Mouse (Mus musculus) CD4-positive naive resting alpha-beta T cell, adult 57 days (primary cell): ENCODE measurements around the gene Fam168b. TPM values are rescaled to one million over a fixed set of nuclear protein-coding genes. Genes with fewer than 3 reads are reported as not detected.

ENCODE experiments used
- total RNA-seq: library from RNA; stranded (reverse); gene quantifications from one replicate; pipeline ENCODE4 v1.2.4, GENCODE M21; 2023

Gene Fam168b
- 188 TPM for total RNA-seq

DNA sequence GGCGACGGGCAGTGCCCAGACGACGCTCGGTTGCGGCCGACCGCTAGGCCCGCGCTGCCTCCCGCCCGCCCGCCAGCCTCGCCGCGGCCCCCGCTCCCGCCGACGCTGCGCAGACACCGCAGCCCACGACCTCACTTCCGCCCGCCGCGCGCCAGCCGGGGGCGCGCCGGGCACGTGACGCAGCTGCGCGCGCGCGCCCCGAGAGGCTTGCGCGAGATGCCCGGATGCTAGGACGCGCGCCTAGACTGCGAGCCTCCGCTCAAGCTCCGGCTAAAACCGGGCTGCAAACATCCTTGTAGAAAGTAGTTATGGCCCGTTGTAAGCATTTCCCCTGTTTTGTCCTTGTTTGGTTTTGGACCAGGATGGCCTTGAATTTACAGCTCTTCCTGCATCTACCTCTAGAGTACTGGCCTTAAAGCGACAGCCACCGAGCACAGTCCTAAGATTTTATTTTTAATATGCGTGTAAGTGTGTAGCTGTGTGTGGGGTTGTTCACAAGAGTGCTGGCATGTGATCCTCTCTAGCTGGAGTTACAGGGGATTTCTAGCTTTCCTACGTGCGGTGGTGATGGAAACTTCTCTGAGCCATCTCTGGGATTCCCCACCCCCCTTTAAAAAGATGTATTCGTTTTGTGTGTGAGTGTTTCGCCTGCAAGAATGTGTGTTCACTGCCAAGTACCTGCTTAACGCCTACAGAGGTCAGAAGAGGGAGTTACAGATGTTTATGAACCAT is at the start of gene Fam168b:
TSS of gene Fam168b (minus strand) at position 179 of the 732 bp plus-strand sequence.

DNA sequence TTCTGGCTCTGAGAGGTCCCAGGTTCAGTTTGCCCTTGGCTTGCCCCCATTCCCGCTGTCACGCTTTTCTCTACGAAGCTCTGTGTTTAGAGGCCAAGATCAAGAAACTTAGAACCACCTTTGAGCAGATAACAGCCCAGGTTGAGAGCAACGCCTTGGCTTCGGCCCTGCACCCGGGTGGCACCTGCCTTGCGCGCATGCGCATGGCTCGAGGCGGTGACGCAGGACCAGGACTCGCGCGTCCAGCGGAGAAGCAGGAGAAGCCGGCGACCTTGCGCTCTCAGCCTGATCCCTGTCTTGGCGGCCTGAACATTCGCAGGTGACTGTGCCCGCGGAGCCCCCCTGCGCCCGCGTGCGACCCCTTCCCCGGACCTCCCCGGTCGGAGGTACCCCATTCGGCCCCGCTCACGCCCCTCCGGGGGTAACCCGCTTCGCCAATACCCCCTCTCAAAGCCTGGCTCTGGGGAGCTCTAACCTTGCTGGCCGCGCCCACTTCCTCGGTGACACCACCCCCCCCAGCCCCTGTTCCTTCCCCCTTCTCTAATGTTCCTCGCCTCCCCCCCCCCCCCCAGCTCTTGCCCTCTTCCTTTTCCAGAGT is 7.0 kb upstream of the Fam168b start, which contains the start of gene Plekhb2:
TSS of gene Plekhb2 (plus strand) at position 232 of the 598 bp plus-strand sequence.

Other genes with a start within 250 kb of the Fam168b start
- 37.8 TPM for gene Plekhb2, start 6.9 kb upstream of the Fam168b start, total RNA-seq